Mouse (Mus musculus) brain, embryonic 14.5 days (tissue): ENCODE data around the gene Olfr594. TPM values are rescaled to one million over a fixed set of nuclear protein-coding genes. Genes with fewer than 3 reads are reported as not detected.
"Not testable (repeated sequence)": the region's sequence is repeated elsewhere in the genome, so short reads cannot be mapped to it uniquely, and the experiment has no call there.

Experiments
- DNase-seq: peaks from one replicate; pipeline ENCODE4 v3.0.0-alpha.2; 2011; ENCODE audit warnings: low read depth
- CTCF ChIP-seq: fragments of 200-500 bp; IDR thresholded peaks from 2 replicates; pipeline ENCODE4 v1.5.1; 2012; ENCODE audit warnings: inconsistent platforms, mild to moderate bottlenecking, moderate library complexity, borderline replicate concordance; ENCODE audit not compliant: insufficient read depth, insufficient read length; ENCODE audit errors: extremely low read depth
- POLR2A ChIP-seq: fragments of 200-500 bp; IDR thresholded peaks from 2 replicates; pipeline ENCODE4 v1.6.1; 2012; ENCODE audit warnings: mild to moderate bottlenecking, inconsistent platforms, borderline replicate concordance; ENCODE audit not compliant: poor library complexity, insufficient read depth, insufficient read length, severe bottlenecking; ENCODE audit errors: extremely low read depth
- polyA plus RNA-seq: library from polyadenylated mRNA; depleted of rRNA; stranded (reverse); fragments of >200 nt; gene quantifications from 2 replicates; pipeline ENCODE4 v1.2.3, GENCODE M21; 2012; rRNA removed

Gene Olfr594
- polyA plus RNA-seq = not detected in 2 replicates

- no peak for DNase-seq
- TF ChIP-seq POLR2A (no peak), CTCF (no peak)
These were observed at the start of gene Olfr594 for GRCm38 (mm10) chr7:103216696-103217095. TSS of gene Olfr594 (plus strand) at chr7:103216996.

DNA sequence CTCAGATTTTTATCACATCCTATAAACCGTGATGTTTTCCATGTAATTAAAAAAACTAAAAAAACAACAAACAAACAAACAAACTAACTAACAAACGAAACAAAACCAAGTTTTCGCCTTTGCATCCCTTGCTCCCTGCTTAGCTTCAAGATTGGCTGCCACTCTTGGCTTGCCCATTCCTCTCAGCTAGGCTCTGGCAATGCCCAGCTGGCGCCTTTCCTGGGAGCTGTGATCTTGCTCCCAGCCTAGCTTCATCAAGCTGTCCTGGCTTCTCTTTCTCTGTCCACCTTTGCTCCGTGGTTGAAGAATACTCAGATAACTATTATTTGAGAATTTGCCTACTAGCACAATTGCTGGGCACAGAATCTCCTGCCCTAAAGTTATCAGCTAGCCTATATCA lies 47.1 kb upstream of the Olfr594 start:
- no peak for DNase-seq
- TF ChIP-seq POLR2A (no peak), CTCF (no peak)

DNA sequence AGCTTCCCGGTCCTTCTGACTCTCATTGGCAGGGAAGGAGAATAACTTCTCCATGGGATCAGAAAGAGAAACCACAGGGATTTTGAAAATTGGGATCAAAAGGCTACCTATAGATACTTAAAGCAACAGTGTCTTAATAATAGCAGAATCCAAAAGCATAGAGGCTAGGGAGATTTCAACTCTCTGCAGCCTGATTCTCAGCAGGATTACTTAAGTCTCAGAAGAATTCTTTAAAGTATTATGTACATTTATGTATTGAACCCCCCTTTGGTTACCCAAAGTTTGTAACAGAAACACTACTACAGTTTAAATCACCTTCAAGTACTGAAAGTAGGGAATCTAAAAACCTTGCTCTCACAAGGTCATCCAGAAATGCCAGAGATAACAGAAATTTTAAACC lies 38.6 kb upstream of the Olfr594 start, which contains the start of gene Olfr591:
Gene Olfr591 (minus strand): TSS at position 101 of the 400 bp plus-strand sequence.
- no peak for DNase-seq
- TF ChIP-seq CTCF (no peak), POLR2A (no peak)

GRCm38 (mm10) chr7:103184503-103184902 lies 32.3 kb upstream of the Olfr594 start, which contains the start of gene Olfr592:
TSS of gene Olfr592 (plus strand) at chr7:103184803.
- DNase-seq = not testable (repeated sequence)

- no peak for TF ChIP-seq CTCF
- no peak for TF ChIP-seq POLR2A
- no peak for DNase-seq
These were observed 5.2 kb upstream of the Olfr594 start, which contains the start of gene Olfr593 for GRCm38 (mm10) chr7:103211562-103211961. TSS of gene Olfr593 (plus strand) at chr7:103211862.

DNA sequence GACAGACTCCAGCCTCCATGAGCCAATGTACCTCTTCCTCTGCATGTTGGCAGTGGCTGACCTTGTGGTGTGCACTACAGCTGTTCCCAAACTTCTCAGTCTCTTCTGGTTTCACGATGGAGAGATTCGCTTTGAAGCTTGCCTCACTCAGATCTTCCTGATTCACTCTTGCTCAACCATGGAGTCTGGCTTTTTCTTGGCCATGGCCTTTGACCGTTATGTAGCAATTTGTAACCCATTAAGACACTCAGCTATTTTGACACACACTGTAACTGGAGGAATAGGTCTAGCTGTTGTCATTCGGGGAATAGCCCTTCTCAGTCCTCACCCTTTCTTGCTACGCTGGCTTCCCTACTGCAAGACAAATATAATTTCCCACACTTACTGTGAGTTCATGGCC lies 4.7 kb upstream of the Olfr594 start:
- DNase-seq = not testable (repeated sequence)

DNA sequence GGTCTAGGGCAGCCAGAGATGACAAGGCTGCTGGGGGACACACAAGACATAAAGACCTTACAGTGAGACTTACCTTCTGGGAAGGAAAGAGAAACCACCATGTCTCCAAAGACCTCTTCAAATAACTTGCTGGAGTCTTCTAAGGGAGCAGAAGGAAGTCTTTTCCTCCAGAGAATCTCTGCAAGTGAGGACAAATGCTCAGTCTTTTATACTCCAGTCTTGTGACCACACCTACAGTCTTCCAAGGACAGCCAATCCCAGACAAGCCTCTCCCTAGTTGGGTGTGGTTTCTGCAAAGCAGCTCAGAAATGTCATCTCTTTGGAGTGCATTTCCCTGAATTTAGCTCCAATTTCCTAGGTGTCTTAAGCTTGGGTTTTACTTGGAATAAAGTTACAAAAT lies 35.6 kb downstream of the Olfr594 start, which contains the start of gene Usp17ld:
Gene Usp17ld (minus strand): TSS at position 101 of the 400 bp plus-strand sequence.
- DNase-seq = not testable (repeated sequence)

Other genes starting within 250 kb of the Olfr594 start
- gene Olfr577, start 241.1 kb upstream of the Olfr594 start, polyA plus RNA-seq = not detected in 2 replicates
- not detected in 2 replicates for gene Olfr578, start 227.7 kb upstream of the Olfr594 start, polyA plus RNA-seq
- gene Olfr582, start 179.0 kb upstream of the Olfr594 start, polyA plus RNA-seq = not detected in 2 replicates
- not detected in 2 replicates for gene Olfr583, start 165.7 kb upstream of the Olfr594 start, polyA plus RNA-seq
- gene Olfr584, start 135.1 kb upstream of the Olfr594 start, polyA plus RNA-seq = not detected in 2 replicates
- gene Olfr585, start 119.3 kb upstream of the Olfr594 start, polyA plus RNA-seq = not detected in 2 replicates
- gene Olfr586, start 91.4 kb upstream of the Olfr594 start, polyA plus RNA-seq = not detected in 2 replicates
- gene Olfr588-ps1, start 76.1 kb upstream of the Olfr594 start, polyA plus RNA-seq = not detected in 2 replicates
- not detected in 2 replicates for gene Olfr589, start 60.6 kb upstream of the Olfr594 start, polyA plus RNA-seq
- not detected in 2 replicates for gene Olfr591, start 38.7 kb upstream of the Olfr594 start, polyA plus RNA-seq
- gene Olfr592, start 32.2 kb upstream of the Olfr594 start, polyA plus RNA-seq = not detected in 2 replicates
- gene Olfr593, start 5.1 kb upstream of the Olfr594 start, polyA plus RNA-seq = not detected in 2 replicates
- gene Usp17ld, start 35.5 kb downstream of the Olfr594 start, polyA plus RNA-seq = not detected in 2 replicates
- not detected in 2 replicates for gene Olfr596, start 88.7 kb downstream of the Olfr594 start, polyA plus RNA-seq
- gene Olfr597, start 99.3 kb downstream of the Olfr594 start, polyA plus RNA-seq = not detected in 2 replicates
- gene Olfr598, start 106.6 kb downstream of the Olfr594 start, polyA plus RNA-seq = not detected in 2 replicates
- not detected in 2 replicates for gene Olfr599, start 118.9 kb downstream of the Olfr594 start, polyA plus RNA-seq
- gene Olfr600, start 132.7 kb downstream of the Olfr594 start, polyA plus RNA-seq = not detected in 2 replicates
- gene Olfr601, start 145.7 kb downstream of the Olfr594 start, polyA plus RNA-seq = not detected in 2 replicates
- not detected in 2 replicates for gene Olfr603, start 169.2 kb downstream of the Olfr594 start, polyA plus RNA-seq
- gene Usp17lc, start 198.1 kb downstream of the Olfr594 start, polyA plus RNA-seq = not detected in 2 replicates
- not detected in 2 replicates for gene Olfr605, start 228.4 kb downstream of the Olfr594 start, polyA plus RNA-seq
- not detected in 2 replicates for gene Olfr606, start 232.1 kb downstream of the Olfr594 start, polyA plus RNA-seq
- gene Olfr607, start 247.2 kb downstream of the Olfr594 start, polyA plus RNA-seq = not detected in 2 replicates